Mouse (Mus musculus) spleen, postnatal 36 days (tissue): ENCODE data around the gene Chrnb2.

Experiments used
- DNase-seq, 2 experiments: peaks; one replicate each; pipeline ENCODE4 v3.0.0; 2022; ENCODE audit warnings: low spot score in 2 of 2, mixed read lengths in 1 of 2

Gene Chrnb2

DNA sequence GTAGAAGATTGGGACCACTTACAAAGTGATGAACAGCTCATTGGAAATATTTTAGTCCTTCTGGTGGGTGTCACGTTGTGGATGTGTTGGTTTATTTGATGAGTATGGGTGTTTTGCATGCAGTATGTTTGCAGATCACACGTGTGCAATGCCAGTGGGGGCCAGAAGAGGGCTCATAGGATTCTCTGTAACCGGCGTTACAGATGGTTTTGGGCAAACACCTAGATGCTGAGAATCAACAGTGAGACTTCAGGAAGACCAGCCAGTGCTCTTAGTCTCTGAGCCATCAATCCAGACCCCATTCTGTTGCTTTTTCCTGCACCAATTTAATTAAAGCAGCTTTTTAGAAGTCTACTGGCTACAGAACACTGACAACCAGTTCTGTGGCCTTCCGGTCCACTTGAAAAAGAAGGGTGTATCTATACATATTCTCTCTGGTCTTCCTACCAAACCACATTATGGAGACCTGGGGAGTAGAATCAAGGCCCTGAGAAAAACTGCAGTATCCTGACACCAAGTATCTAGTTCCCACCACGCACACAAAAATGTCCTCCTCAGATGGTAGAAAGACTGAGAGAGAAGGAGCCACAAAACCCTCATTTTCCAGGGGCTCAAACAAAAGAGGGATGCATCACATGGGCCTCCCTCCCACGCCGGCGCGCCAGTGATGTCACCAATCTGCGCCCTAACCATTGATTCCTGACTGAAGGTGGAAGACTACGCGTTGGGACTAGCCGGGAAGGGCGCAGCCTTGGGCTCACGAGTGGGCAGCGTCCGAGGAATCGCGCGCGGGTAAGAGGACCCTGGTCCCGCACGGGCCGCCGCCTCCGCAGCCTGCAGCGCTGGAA is 49.8 kb downstream of the Chrnb2 start, which contains the start of gene Adar:
Gene Adar (plus strand): TSS at position 664 of the 848 bp plus-strand sequence.
- DNase-seq: peak; percentile 55 to 70

DNA sequence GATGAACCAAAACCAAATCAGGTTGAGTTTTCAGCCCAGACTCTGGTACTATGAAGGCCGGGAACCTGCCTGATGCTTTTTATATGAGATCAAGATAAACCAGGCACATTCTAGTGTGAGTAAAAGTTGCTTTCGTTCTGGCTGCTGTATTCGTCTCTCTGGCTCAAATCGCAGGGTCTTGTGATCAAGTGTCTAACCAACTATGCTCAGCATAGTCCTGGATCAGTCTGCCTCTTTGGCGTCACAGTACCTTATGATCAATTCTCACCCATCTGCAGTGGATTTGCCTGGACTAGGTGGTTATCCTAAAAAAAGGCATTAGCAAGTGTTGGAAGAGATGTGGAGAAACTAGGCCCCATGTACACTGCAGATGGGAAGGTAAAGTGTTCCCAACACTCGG is 60.4 kb downstream of the Chrnb2 start:
- no peak for DNase-seq

DNA sequence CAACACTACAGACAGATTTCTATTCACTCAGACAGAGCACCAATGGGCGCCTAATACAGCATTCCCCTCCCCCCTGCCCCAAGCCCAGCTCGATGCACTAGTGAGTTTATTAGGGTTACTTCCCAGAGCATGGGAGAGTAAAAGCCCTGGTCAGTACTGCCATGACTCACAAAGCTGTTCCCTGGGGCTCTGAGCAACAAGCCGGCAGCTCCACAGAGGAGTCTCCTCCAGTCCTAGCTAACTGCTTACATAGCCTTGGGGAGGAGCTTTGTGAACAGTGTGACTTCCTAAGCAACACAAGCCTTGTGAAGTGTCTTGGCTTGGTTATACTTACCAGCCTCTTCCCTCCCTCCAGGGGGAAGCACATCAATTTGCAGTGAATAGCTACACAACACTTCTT is 60.8 kb downstream of the Chrnb2 start:
- no peak for DNase-seq

DNA sequence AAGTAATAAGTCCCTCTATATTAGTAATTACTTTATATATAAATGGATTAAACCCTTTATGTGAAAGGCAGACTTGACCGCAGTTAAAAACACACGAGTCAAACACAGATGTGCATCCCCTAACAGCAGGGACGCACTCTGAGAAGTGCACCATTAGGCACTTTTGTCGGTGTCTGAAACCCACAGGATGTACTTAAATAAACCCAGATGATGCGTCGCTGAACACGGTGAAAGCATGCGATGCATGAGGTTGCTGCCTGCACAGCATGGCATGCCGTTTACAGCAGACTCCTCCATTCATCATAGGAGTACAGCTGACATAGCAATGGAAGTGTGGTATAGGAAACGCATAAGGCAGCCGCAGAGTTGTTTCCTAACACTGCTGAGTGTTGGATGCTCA is 64.0 kb downstream of the Chrnb2 start:
- DNase-seq: no peak

DNA sequence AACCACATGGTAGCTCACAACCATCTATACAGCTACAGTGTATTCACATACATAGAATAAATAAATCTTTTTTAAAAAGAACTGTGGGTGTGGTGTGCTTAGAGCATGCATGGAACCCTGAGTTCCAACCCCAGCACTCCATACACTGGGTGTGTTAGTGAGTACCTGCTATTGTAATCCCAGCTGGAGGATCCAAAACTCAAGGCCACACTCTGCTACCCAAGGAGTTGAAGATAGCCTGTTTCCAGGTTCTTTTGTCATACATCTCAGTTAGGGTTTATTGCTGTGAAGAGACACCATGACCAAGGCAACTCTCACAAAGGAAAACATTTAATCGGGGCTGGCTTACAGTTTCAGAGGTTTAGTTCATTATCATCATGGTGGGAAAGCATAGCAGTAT is 65.5 kb downstream of the Chrnb2 start:
- DNase-seq: no peak
